Mouse (Mus musculus) heart, embryonic 14.5 days (tissue): ENCODE measurements at regions not wholly inside any gene's neighbourhood (a gene's known extent, or its start where the extent isn't known, plus 50 kb on each side); places are given as distances from the start of the nearest gene placed in this dataset.

Experiments
- ATAC-seq: fragments of 200-750 bp; cut with Nextera tagmentation; 2 replicates; pipeline ENCODE4 v1.8.0; 2017; ENCODE audit warnings: low read depth, moderate TSS enrichment; ENCODE audit not compliant: insufficient number of reproducible peaks, insufficient read depth, low FRiP score
- H3K27ac ChIP-seq, 2 experiments: fragments of 200-500 bp in 1 of 2; fragments of 300-500 bp in 1 of 2; sonication (generic) in 1 of 2; replicated peaks in 1 of 2; 2 replicates each; pipeline ENCODE4 v1.5.1; 2012 to 2014; ENCODE audit warnings: low read depth in 2 of 2, low read length in 2 of 2, control low read depth in 1 of 2, mild to moderate bottlenecking in 1 of 2, mixed read lengths in 1 of 2; ENCODE audit not compliant: control insufficient read depth in 1 of 2, insufficient read depth in 1 of 2
- H3K27me3 ChIP-seq: fragments of 300-500 bp; sonication (generic); 2 replicates; pipeline ENCODE4 v1.6.1; 2014; ENCODE audit warnings: mild to moderate bottlenecking, low read length, control low read depth; ENCODE audit not compliant: control insufficient read depth, insufficient read depth
- H3K36me3 ChIP-seq: fragments of 300-500 bp; sonication (generic); 2 replicates; pipeline ENCODE4 v1.6.1; 2014; ENCODE audit warnings: mild to moderate bottlenecking, control low read depth, low read length, mixed read lengths; ENCODE audit not compliant: control insufficient read depth, insufficient read depth
- H3K4me1 ChIP-seq, 2 experiments: fragments of 200-500 bp in 1 of 2; fragments of 300-500 bp in 1 of 2; sonication (generic) in 1 of 2; 2 replicates each; pipeline ENCODE4 v1.6.1; 2012 to 2014; ENCODE audit warnings: low read length in 2 of 2, control low read depth in 1 of 2, mixed read lengths in 1 of 2; ENCODE audit not compliant: control insufficient read depth in 2 of 2, insufficient read depth in 2 of 2
- H3K4me2 ChIP-seq: fragments of 300-500 bp; sonication (generic); 2 replicates; pipeline ENCODE4 v1.6.1; 2014; ENCODE audit warnings: mild to moderate bottlenecking, low read length
- H3K4me3 ChIP-seq, 2 experiments: fragments of 200-500 bp in 1 of 2; fragments of 300-500 bp in 1 of 2; sonication (generic) in 1 of 2; 2 replicates each; pipeline ENCODE4 v1.5.1; 2012 to 2014; ENCODE audit warnings: low read length in 2 of 2, mild to moderate bottlenecking in 2 of 2, control low read depth in 1 of 2, low read depth in 1 of 2, moderate library complexity in 1 of 2; ENCODE audit not compliant: control insufficient read depth in 1 of 2, insufficient read depth in 1 of 2
- H3K9ac ChIP-seq: fragments of 300-500 bp; sonication (generic); 2 replicates; pipeline ENCODE4 v1.6.1; 2014; ENCODE audit warnings: mild to moderate bottlenecking, low read length
- H3K9me3 ChIP-seq: fragments of 300-500 bp; sonication (generic); 2 replicates; pipeline ENCODE4 v1.6.1; 2016; ENCODE audit warnings: low read length, control low read depth; ENCODE audit not compliant: control insufficient read depth
- WGBS: fragments of 180-500 bp; shearing (Covaris S2); extraction: QIAGEN DNeasy Blood & Tissue Kit; methylation state at CpG from one replicate; pipeline ENCODE4 v1.1.7; 2014; 5-methylcytosine and 5-hydroxymethylcytosine counted together

DNA sequence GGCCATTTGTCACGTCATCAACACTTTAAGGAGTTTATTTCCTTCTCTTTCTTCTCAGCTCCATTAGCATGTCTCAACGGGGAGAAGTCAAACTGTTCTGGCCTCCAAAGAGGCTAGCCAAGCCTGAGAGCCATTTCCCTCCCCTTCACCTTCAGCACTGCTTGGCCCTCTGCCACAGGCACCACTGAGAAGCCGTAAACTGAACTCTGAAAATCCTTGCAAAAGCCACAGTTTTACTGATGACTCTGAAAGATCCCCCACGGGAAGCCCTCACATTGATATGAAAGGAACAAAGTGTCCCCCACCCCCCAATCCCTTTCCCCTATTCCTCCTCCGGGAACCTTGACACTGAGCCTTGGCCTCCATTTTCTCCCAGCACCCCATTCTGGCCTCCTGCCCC lies 188.1 kb upstream of the Arid1b start:
- H3K4me2 ChIP-seq, result no peak overlapping the region
- H3K9ac ChIP-seq, result no peak overlapping the region
- H3K27ac ChIP-seq, result no peak overlapping the region
- H3K36me3 ChIP-seq, result no peaks in the 10 kb centered on the region
- ATAC-seq, result no peak
- 49% methylated on average over 5 of the region's 5 CpGs for WGBS
- H3K4me1 ChIP-seq, result no peaks in the 10 kb centered on the region; a peak in 1 of 4 replicates
- no peak overlapping the region for H3K4me3 ChIP-seq
- 0 out of 2 replicates have a peak, but pooled peaks cover 5% of the 10 kb centered on the region for H3K27me3 ChIP-seq
- no peaks in the 10 kb centered on the region for H3K9me3 ChIP-seq

DNA sequence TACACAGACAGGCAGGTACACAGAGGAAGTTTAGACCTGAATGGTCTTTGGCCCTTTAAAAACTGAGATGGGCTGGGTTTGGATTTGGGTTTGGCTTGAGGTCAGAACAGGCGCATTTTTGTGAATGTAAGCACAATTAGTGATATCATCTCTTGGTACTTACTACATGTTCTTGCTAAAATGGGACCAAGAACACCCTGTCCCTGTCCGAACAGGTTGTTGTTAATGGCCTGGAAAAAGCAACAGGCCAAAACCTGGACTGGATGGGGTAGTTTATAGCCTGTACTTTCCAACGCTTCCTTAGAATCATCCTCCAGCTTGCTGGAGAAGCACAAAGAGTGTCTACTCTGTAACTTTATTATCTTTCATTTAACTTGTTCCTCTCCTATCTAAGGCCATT lies 185.2 kb upstream of the Arid1b start:
- no peak overlapping the region for H3K4me2 ChIP-seq
- H3K4me3 ChIP-seq, result no peak overlapping the region
- no peak overlapping the region for H3K9ac ChIP-seq
- H3K9me3 ChIP-seq, result no peaks in the 10 kb centered on the region
- H3K27ac ChIP-seq, result no peak overlapping the region
- WGBS, result 78% methylated on average over 3 of the region's 3 CpGs
- no peak for ATAC-seq
- no peaks in the 10 kb centered on the region; a peak in 1 of 4 replicates for H3K4me1 ChIP-seq
- H3K36me3 ChIP-seq, result no peaks in the 10 kb centered on the region
- 0 out of 2 replicates have a peak, but pooled peaks cover 5% of the 10 kb centered on the region for H3K27me3 ChIP-seq

DNA sequence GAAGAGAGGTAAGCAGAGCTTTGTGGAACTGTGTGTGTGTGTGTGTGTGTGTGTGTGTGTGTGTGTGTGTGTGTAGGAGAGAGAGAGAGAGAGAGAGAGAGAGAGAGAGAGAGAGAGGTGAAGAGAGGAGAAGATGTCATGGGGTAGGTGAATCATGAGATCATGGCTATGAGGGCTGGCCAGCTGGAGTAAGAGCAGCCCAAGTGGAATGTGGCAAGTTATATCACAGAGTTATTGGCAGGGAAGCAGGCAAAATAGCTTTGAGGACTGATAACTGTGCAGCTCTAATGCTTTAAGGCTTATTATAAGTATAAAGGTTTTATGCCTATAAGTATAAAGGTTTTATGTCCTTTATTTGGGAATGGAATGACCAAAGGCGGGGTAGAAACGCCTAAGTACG lies 180.9 kb upstream of the Arid1b start:
- Histone ChIP-seq H3K36me3 (no peaks in the 10 kb centered on the region), H3K27ac (no peak overlapping the region), H3K4me1 (no peaks in the 10 kb centered on the region), H3K4me3 (no peak overlapping the region), H3K9me3 (no peaks in the 10 kb centered on the region), H3K4me2 (no peak overlapping the region), H3K9ac (no peak overlapping the region), H3K27me3 (no peaks in the 10 kb centered on the region)
- WGBS, result 91% methylated on average over 3 of the region's 3 CpGs
- ATAC-seq, result no peak

DNA sequence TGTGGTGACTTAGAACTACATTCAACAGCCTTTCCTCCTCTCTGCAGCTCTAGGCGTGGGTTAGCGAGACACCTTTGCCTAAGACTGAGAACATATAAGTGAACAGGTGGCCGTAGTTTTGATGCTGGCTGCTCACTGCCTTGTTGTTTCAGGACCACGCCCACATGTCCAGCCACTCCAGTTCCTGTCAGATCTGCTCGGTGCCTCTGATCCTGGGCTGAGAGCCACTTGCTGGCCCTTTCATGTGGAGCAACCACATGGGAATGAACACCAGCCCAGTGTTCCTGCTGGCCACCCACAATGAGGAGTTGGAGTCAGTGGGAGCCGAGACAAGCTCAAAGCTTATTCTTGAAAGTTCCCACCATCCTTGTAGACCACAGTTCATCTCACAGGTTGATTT lies 180.5 kb upstream of the Arid1b start:
- Histone ChIP-seq H3K4me3 (no peak overlapping the region), H3K4me1 (no peaks in the 10 kb centered on the region), H3K27ac (no peak overlapping the region), H3K27me3 (no peaks in the 10 kb centered on the region), H3K36me3 (no peaks in the 10 kb centered on the region), H3K9me3 (no peaks in the 10 kb centered on the region), H3K4me2 (no peak overlapping the region), H3K9ac (no peak overlapping the region)
- ATAC-seq, result no peak
- WGBS, result 61% methylated on average over 6 of the region's 6 CpGs

DNA sequence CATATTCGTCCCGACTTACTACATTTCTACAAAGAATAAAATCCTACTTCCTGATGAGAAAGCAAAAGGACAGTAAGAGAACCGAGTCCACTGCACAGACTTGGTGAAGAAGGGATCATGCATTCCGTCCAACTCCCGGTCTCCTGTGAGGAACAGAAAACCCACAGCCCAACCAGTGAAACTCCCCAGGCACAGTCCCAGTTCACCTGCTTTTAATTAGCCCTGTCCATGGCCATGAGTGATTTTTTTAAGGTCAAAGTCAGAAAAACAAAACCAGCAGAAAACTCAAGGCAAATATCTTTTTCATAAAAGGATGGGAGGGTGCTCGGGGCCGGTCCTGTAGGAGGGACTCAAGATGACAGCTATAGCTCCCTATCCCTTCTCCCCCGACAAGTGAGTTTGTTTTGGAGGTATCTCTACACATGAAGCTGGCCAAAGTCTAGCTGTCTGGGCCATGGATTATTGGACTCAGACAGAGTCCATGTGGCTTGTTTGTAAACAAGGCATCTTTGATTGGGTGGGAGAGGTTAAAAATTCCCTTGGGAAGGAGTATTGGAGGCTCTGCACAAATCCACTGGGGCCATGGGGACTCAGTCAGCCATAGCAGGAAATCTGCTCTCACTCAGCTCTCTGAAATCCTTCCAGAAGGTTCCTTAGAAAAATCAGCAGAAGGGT lies 168.8 kb upstream of the Arid1b start:
- Histone ChIP-seq H3K9ac (no peak overlapping the region), H3K27ac (no peak overlapping the region), H3K4me2 (no peak overlapping the region), H3K36me3 (no peaks in the 10 kb centered on the region), H3K4me1 (no peaks in the 10 kb centered on the region), H3K9me3 (peaks cover 4% of the 10 kb centered on the region; the same call in 1 of the 2 replicates), H3K4me3 (no peak overlapping the region), H3K27me3 (no peaks in the 10 kb centered on the region)
- no peak for ATAC-seq
- WGBS, result 67% methylated on average over 8 of the region's 8 CpGs

DNA sequence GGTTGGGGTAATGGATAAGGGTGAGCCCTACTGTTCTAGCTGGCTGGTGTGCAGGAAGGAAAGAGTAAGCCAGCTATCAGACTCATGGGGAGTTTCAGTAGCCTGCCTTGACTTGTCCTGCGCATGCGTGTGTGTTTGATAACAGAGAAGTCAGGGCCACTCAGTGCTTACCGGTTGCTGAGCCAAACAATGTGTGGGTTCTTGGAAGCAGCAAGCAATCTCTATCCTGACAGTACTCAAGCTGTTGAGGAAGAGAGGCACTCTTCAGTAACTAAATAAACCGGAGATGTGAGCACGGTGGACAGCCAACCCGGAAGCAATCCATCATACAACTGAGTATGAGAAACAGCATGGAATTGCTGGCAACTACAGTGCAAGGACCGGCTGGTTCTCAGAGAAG lies 160.1 kb upstream of the Arid1b start:
- Histone ChIP-seq H3K27ac (no peak overlapping the region), H3K4me2 (no peak overlapping the region), H3K4me3 (no peak overlapping the region), H3K9ac (no peak overlapping the region), H3K9me3 (no peaks in the 10 kb centered on the region), H3K36me3 (no peaks in the 10 kb centered on the region), H3K4me1 (no peaks in the 10 kb centered on the region), H3K27me3 (no peaks in the 10 kb centered on the region)
- 49% methylated on average over 7 of the region's 7 CpGs for WGBS
- ATAC-seq, result no peak

DNA sequence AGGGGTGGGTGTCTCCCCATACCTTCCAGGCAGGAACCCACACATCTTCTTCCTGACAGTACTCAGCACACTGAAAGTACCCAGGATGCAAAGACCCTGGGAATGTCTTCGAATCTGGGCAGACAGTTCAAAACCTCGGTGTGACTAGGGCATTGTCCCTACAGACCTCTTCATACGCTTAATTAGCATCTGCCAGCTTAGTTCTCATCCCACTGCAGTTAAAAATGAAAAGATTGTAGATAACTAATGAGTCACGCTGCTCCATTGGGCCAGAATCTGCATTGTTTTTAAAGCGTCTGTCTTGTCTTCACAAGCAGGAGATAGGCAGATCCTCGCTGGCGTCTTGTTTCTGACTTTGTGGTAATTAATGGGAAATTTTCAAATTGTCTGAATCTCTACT lies 159.6 kb upstream of the Arid1b start:
- no peak for ATAC-seq
- H3K4me2 ChIP-seq, result no peak overlapping the region

DNA sequence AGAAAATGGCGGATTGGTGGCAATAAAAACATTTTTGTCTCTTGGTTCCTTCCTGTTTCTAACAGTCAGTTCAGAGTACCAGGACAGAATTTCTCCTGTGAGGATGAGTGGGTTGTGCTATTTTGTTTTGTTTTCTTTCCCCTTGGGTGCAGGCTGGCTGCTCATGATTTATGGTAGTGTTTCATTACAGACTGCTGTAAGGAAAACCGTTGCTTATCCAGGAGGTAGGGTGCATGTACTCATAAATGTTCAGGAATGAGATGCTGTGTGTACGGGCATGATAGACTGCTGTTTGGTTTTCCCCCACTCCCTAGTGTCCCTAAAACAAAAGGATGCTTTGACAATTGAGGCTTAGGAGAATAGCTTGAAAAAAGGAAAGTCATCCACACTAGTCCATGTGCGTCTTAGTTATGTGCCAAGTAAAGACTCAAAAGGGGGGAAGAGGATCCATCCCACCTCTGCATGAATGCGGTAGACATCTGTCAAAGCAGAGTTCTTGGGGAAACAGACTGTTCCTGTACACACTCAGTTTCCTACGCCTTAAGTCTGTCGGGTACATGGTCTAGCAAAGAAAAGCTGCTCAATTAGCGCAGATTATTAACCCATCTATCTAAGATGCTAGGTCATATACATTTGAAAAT lies 158.9 kb upstream of the Arid1b start:
- Histone ChIP-seq H3K9me3 (no peaks in the 10 kb centered on the region), H3K4me3 (no peak overlapping the region), H3K4me1 (no peaks in the 10 kb centered on the region), H3K4me2 (no peak overlapping the region), H3K27me3 (no peaks in the 10 kb centered on the region), H3K36me3 (no peaks in the 10 kb centered on the region), H3K27ac (no peak overlapping the region), H3K9ac (no peak overlapping the region)
- ATAC-seq, result no peak
- 80% methylated on average over 8 of the region's 8 CpGs for WGBS

More for the DNA sequence above, 159.6 kb upstream of the Arid1b start:
- Histone ChIP-seq H3K36me3 (no peaks in the 10 kb centered on the region), H3K27me3 (no peaks in the 10 kb centered on the region), H3K4me3 (no peak overlapping the region), H3K9ac (no peak overlapping the region), H3K4me1 (no peaks in the 10 kb centered on the region), H3K9me3 (no peaks in the 10 kb centered on the region), H3K27ac (no peak overlapping the region)
- WGBS, result 70% methylated on average over 7 of the region's 7 CpGs
